Mouse (Mus musculus) neural tube, embryonic 15.5 days (tissue): ENCODE measurements around the gene Rpl26. TPM values are rescaled to one million over a fixed set of nuclear protein-coding genes. Genes with fewer than 3 reads are reported as not detected.

Source experiments
- ATAC-seq: fragments of 200-750 bp; cut with Nextera tagmentation; 2 replicates; pipeline ENCODE4 v1.8.0; 2017; ENCODE audit warnings: mild to moderate bottlenecking, moderate TSS enrichment, moderate library complexity; ENCODE audit not compliant: low FRiP score
- H3K27ac ChIP-seq: fragments of 300-500 bp; sonication (generic); replicated peaks from 2 replicates; pipeline ENCODE4 v1.5.1; 2015; ENCODE audit warnings: mild to moderate bottlenecking, inconsistent platforms
- H3K27me3 ChIP-seq: fragments of 300-500 bp; sonication (generic); replicated peaks from 2 replicates; pipeline ENCODE4 v1.6.1; 2015; ENCODE audit warnings: inconsistent platforms
- H3K36me3 ChIP-seq: fragments of 300-500 bp; sonication (generic); 2 replicates; pipeline ENCODE4 v1.6.1; 2015; ENCODE audit warnings: inconsistent platforms
- H3K4me1 ChIP-seq: fragments of 300-500 bp; sonication (generic); 2 replicates; pipeline ENCODE4 v1.6.1; 2015; ENCODE audit warnings: inconsistent platforms
- H3K4me2 ChIP-seq: fragments of 300-500 bp; sonication (generic); 2 replicates; pipeline ENCODE4 v1.6.1; 2015; ENCODE audit warnings: inconsistent platforms, mild to moderate bottlenecking, moderate library complexity
- H3K4me3 ChIP-seq: fragments of 300-500 bp; sonication (generic); replicated peaks from 2 replicates; pipeline ENCODE4 v1.5.1; 2015; ENCODE audit warnings: mild to moderate bottlenecking, inconsistent platforms
- H3K9ac ChIP-seq: fragments of 300-500 bp; sonication (generic); replicated peaks from 2 replicates; pipeline ENCODE4 v1.6.1; 2015; ENCODE audit warnings: mild to moderate bottlenecking, inconsistent platforms
- H3K9me3 ChIP-seq: fragments of 300-500 bp; sonication (generic); replicated peaks from 2 replicates; pipeline ENCODE4 v1.6.1; 2016; ENCODE audit warnings: inconsistent platforms
- WGBS: fragments of 180-500 bp; shearing (Covaris S2); methylation state at CpG from one replicate; pipeline ENCODE4 v1.1.7; 2015; ENCODE audit warnings: mixed read lengths; 5-methylcytosine and 5-hydroxymethylcytosine counted together
- polyA plus RNA-seq: library from polyadenylated mRNA; unstranded; fragments of >200 nt; fragmentation: Nextera tagmentation; extraction: Ambion mirVana; gene quantifications from 2 replicates; pipeline ENCODE4 v1.2.1, GENCODE M21; 2015

Gene Rpl26
- polyA plus RNA-seq, 1 experiment from 2014 or later: 597 TPM

DNA sequence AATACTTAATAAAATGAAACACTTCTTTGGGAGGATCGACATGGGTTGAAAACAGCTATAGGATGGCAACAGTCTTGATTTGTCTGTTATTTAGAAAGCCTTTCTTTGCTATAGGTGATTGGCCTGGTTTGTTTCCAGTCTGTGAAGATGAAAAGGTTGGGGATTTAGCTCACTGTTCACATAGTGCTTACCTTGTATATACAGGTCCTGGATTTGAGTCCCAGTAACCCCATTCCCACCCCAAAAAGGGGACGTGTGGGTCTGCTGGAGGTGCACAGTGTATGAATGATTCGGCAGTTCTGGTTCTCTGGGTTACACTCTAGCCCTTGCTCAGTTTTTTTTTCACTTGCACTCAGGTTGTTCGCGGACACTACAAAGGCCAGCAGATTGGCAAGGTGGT is 1.4 kb downstream of the Rpl26 start:
- Histone ChIP-seq H3K27me3 (0 out of 2 replicates have a peak, but pooled peaks cover 4% of the 10 kb centered on the region), H3K9ac (peak overlapping the region; percentile 96), H3K9me3 (no peaks in the 10 kb centered on the region), H3K4me3 (peak overlapping the region; percentile 93), H3K27ac (no peak overlapping the region), H3K4me2 (peak overlapping the region; percentile 80), H3K4me1 (peaks cover 20% of the 10 kb centered on the region), H3K36me3 (peaks cover 42% of the 10 kb centered on the region)
- no peak for ATAC-seq
- 81% methylated on average over 5 of the region's 5 CpGs for WGBS

DNA sequence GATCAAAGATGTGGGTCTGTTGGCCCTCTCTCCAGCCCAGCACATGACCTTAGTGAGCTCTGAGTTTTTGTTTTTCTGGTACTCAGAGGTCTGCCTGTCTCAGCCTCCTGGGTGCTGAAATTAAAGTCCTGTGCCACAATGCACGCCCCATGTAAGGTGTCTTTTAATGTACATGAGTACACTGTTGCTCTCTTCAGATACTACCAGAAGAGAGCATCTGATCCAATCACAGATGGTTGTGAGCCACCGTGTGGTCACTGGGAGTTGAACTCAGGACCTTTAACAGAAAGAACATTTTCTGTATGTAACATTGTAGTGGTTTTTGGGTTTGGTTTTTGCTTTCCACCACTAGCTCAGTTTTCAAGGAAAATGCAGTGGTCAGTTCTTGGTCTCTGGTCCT is 2.4 kb downstream of the Rpl26 start:
- Histone ChIP-seq H3K27me3 (0 out of 2 replicates have a peak, but pooled peaks cover 4% of the 10 kb centered on the region), H3K27ac (no peak overlapping the region), H3K4me2 (no peak overlapping the region), H3K9me3 (no peaks in the 10 kb centered on the region), H3K4me3 (no peak overlapping the region), H3K4me1 (peaks cover 20% of the 10 kb centered on the region), H3K9ac (no peak overlapping the region), H3K36me3 (peaks cover 42% of the 10 kb centered on the region)
- no peak for ATAC-seq
- WGBS: 94% methylated on average over 2 of the region's 2 CpGs

DNA sequence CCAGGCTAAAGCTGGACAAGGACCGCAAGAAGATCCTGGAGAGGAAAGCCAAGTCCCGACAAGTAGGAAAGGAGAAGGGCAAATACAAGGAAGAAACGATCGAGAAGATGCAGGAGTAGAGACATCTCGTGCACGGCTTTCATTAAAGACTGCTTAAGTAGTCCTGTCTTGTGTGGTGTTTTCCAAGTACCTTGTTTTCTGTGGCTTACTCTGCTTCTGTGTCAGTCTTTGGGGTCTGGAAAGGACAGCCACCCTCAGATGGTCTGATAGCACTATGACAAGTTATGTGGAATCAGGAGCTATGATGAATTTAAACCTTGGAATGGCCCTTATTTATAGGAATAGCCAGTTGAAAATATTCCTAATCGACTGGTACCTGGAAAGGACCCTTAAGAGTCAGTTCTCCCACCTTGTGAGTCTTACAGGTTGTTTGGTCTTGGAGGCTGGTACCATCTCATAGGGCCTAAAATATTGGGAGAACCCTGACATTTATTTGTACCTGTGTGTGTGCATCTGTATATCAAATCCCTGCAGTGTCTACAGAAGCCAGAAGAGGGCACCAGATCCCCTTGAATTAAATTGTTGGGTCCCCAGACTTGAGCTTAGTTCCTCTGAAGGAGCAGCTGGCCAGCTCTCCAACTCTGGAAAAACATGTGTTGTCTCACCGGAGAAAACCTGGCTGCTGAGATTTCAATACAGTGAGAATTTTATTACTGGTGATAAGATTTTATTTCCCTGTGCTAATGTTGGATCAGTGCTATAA is 3.2 kb downstream of the Rpl26 start:
- 86% methylated on average over 8 of the region's 8 CpGs for WGBS
- Histone ChIP-seq H3K27me3 (no peaks in the 10 kb centered on the region), H3K4me3 (no peak overlapping the region), H3K4me2 (no peak overlapping the region), H3K36me3 (peaks cover 42% of the 10 kb centered on the region), H3K27ac (no peak overlapping the region), H3K4me1 (peaks cover 20% of the 10 kb centered on the region), H3K9me3 (no peaks in the 10 kb centered on the region), H3K9ac (no peak overlapping the region)
- ATAC-seq: no peak

DNA sequence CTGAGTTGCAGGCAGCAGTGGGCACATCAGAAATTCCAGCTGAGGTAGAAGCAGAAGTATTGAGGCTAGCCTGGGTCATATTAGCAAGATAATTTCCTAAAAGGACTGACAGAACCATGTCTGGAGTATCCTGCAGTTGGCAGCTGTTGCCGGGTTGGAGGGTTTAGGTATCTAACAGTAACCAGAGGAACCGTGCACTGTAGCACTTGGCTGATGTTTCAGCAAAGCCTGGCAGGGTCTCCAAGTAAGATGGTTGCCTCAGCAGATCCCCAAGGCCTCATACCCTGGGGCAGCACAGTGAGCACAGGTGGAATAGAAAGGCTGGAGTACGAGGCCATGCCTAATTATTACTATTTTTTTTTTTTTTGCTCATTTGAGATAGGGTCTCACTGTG is 3.8 kb downstream of the Rpl26 start:
- peaks cover 42% of the 10 kb centered on the region for H3K36me3 ChIP-seq
- ATAC-seq: no peak
- H3K27ac ChIP-seq: no peak overlapping the region
- no peaks in the 10 kb centered on the region for H3K9me3 ChIP-seq
- 79% methylated on average over 3 of the region's 3 CpGs for WGBS
- H3K9ac ChIP-seq: no peak overlapping the region
- H3K27me3 ChIP-seq: no peaks in the 10 kb centered on the region
- H3K4me2 ChIP-seq: no peak overlapping the region
- H3K4me1 ChIP-seq: peaks cover 20% of the 10 kb centered on the region
- H3K4me3 ChIP-seq: no peak overlapping the region

DNA sequence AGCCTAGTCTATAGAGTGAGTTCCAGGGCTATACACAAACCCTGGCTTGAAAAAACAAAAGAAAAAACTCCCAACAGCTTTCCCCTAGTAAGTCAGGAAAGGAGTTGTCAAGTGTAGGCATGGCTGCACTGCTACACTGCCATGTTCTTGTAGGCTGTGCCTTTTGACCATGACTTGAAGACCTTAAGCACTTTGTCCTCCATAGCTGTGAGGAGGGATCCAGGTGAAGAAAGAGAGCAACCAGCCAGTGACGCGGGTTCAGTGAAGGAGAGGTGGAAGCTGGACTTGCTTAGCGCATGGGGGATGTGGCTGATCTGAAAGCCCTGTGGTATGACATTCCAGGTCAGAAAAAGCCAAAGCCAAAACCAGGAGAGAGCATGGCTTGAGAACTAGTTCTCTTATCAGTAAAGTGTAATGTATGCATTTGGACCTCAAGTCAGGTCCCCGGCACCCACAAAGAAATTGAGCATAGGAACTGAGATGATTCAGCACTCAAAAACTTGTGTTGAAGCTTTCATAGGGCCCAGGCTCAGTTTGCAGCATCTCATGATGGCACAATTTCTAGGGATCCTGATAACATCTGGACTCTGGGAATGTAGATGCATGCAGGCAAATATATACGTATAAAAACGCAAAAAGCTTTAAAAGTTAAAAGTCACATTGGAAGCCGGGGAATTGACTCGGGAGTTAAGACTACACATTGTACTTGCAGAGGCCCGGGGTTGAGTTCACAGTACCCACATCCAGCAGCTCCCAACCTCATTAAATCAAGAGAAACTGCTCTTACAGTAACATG is 4.5 kb downstream of the Rpl26 start:
- H3K4me1 ChIP-seq: peaks cover 17% of the 10 kb centered on the region
- H3K4me3 ChIP-seq: no peak overlapping the region
- no peak overlapping the region for H3K4me2 ChIP-seq
- no peak overlapping the region for H3K27ac ChIP-seq
- H3K9me3 ChIP-seq: no peaks in the 10 kb centered on the region
- WGBS: 90% methylated on average over 9 of the region's 9 CpGs
- H3K27me3 ChIP-seq: no peaks in the 10 kb centered on the region
- H3K36me3 ChIP-seq: peaks cover 42% of the 10 kb centered on the region
- ATAC-seq: no peak
- no peak overlapping the region for H3K9ac ChIP-seq

DNA sequence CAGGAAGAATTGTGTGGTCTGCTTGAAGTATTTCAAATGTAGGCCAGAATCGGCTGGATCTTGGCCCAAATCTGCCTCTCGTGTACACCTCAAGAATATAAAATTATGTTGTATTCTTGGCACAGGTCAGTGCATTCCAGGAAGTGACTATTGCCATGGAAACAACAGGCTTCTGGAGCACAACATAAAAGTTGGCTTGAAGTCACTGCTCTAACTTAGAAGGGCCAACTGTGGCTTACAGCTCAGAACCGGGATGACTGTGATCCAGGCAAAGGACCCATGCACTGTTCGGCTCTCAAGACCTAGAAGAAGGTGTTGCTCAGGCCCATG is 5.0 kb downstream of the Rpl26 start:
- Histone ChIP-seq H3K36me3 (peaks cover 42% of the 10 kb centered on the region), H3K27me3 (no peaks in the 10 kb centered on the region), H3K27ac (no peak overlapping the region), H3K9ac (no peak overlapping the region), H3K4me1 (peaks cover 14% of the 10 kb centered on the region), H3K4me3 (no peak overlapping the region), H3K9me3 (no peaks in the 10 kb centered on the region), H3K4me2 (no peak overlapping the region)
- ATAC-seq: no peak
- 78% methylated on average over 4 of the region's 4 CpGs for WGBS

DNA sequence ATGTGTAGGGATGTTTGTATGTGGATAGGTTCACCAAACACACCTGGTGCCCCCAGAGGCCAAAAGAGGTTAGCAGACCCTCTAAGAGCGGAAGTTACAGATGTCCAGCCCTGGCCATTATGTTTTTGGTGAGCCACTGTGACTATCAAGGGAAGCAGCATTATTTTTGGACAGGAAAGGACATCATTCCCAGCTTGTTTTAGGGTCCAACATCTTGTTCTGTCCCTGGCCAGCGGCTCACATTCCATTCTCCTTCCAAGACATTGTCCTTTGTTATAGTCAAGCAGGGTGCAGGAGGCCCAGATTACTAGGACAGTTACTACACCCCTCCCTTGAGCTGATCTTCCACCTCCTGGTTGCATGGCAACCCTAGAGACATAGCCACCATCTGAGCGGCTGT is 5.9 kb downstream of the Rpl26 start:
- WGBS: 82% methylated on average over 3 of the region's 3 CpGs
- H3K27me3 ChIP-seq: no peaks in the 10 kb centered on the region
- H3K27ac ChIP-seq: no peak overlapping the region
- no peak overlapping the region for H3K4me2 ChIP-seq
- peaks cover 42% of the 10 kb centered on the region for H3K36me3 ChIP-seq
- H3K9me3 ChIP-seq: no peaks in the 10 kb centered on the region
- no peak for ATAC-seq
- peaks cover 14% of the 10 kb centered on the region for H3K4me1 ChIP-seq
- no peak overlapping the region for H3K9ac ChIP-seq
- no peak overlapping the region for H3K4me3 ChIP-seq

DNA sequence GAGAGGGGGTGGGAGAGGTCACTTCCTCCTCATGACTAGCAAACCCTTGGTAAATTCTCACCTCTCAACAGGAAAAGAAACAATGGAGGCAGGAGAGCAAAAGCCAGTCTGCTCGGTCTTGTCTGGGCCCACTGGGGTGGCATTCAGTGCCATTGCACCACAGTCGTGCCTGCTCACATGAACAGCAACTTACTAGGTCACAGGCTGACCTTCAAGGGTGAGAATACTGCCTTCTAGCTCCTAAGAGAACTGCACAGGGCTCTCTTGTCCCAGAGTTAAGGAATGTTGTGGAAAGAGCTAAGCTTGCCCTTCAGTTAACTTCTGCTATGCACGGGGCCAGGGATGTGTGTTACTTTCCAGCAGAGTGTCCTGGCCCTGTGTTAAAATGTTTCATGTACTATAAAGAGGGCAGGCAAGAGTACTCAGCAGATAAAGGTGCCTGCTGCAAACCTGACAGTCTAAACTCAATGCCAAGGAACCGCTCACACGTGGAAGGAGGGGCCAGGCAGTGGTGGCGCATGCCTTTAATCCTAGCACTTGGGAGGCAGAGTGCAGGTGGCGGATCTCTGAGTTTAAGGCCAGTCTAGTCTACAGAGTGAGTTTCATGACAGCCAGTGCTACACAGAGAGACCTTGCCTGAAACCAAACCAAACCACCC is 7.6 kb downstream of the Rpl26 start:
- no peaks in the 10 kb centered on the region for H3K9me3 ChIP-seq
- no peak overlapping the region for H3K4me2 ChIP-seq
- H3K4me3 ChIP-seq: no peak overlapping the region
- H3K27ac ChIP-seq: no peak overlapping the region
- peaks cover 32% of the 10 kb centered on the region for H3K36me3 ChIP-seq
- no peak overlapping the region for H3K9ac ChIP-seq
- ATAC-seq: no peak
- WGBS: 52% methylated on average over 7 of the region's 7 CpGs
- 0 out of 2 replicates have a peak, but pooled peaks cover 3% of the 10 kb centered on the region for H3K4me1 ChIP-seq
- no peaks in the 10 kb centered on the region for H3K27me3 ChIP-seq

DNA sequence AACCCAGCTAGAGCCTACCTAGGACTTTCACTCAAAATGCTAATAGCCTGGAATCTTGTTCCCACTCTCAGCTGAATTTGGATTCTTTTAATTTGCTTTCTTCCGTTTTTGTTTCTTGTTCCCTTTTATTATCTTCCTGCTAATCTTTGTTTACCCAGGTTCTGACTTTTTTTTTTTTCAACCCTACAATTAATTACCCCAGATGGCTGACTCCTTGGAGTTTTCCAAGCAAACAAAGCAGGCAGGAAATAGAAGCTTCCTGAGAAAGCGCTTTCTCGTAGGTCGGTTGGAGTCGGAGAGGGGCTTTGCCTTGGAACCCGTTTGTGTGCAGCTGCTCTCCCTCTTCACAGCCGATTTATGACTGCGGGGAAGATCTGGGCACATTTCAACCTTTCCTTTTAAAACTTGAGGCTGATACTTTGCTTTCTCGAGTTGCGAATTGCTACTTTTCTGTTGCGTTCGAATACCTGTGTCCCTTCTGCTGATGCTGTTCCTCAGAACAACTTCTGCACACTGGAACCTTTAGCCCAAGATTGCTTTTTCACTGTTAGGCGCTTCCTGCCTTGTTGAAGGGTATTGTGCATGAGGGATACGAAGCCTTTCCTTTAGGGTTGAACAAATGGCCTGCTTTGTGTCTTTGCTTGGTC is 10.3 kb downstream of the Rpl26 start:
- Histone ChIP-seq H3K27ac (no peak overlapping the region), H3K36me3 (peaks cover 6% of the 10 kb centered on the region), H3K27me3 (no peaks in the 10 kb centered on the region), H3K4me3 (no peak overlapping the region), H3K4me2 (no peak overlapping the region), H3K9me3 (no peaks in the 10 kb centered on the region), H3K4me1 (no peaks in the 10 kb centered on the region), H3K9ac (no peak overlapping the region)
- WGBS: 49% methylated on average over 14 of the region's 14 CpGs
- no peak for ATAC-seq

DNA sequence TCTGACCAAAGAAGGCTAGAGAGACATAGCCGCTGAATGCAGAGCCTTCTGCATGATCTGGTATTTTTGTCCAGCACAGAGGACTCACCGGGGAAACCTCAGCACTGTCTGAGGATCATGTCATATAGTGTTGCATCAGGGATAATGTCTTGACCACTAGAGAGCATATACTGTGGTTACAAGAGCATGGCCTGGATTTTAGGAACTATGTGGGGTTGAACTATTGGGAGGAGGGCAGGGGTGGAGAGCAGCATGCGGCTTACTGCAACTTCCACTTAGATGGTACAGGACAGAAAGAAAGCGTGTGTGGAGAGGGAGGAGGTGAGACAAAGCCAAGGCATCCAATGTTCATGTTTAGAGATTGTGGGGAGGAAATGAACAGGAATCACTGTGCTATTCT is 13.2 kb downstream of the Rpl26 start:
- H3K4me2 ChIP-seq: no peak overlapping the region
- no peaks in the 10 kb centered on the region for H3K4me1 ChIP-seq
- no peaks in the 10 kb centered on the region for H3K27me3 ChIP-seq
- no peaks in the 10 kb centered on the region for H3K36me3 ChIP-seq
- WGBS: 92% methylated on average over 4 of the region's 4 CpGs
- H3K27ac ChIP-seq: no peak overlapping the region
- no peak for ATAC-seq
- H3K9me3 ChIP-seq: no peaks in the 10 kb centered on the region
- no peak overlapping the region for H3K4me3 ChIP-seq
- H3K9ac ChIP-seq: no peak overlapping the region

DNA sequence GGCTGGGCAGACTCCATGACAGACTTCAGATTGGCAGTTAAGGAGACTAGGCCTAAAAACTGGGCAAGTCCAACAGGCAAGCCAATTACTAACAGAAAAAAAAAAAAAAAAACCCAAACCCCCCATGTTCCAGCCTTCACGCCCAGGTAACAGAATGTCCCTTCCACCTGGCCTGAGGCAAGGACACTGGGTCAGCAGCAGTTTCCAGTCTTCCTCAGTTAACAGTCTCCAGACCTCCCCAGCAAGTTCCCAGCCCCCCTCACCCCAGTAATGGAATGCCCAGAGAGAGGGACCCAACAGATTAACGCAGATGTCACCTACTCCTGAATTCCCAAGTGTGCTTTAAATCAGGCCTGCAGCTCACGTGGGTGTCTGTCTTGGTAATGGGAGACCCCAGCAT is 21.8 kb downstream of the Rpl26 start:
- no peak overlapping the region for H3K27ac ChIP-seq
- H3K9ac ChIP-seq: no peak overlapping the region
- H3K27me3 ChIP-seq: no peaks in the 10 kb centered on the region
- H3K36me3 ChIP-seq: no peaks in the 10 kb centered on the region
- no peaks in the 10 kb centered on the region for H3K4me1 ChIP-seq
- H3K9me3 ChIP-seq: no peaks in the 10 kb centered on the region
- ATAC-seq: no peak
- H3K4me2 ChIP-seq: no peak overlapping the region
- WGBS: 59% methylated on average over 3 of the region's 3 CpGs
- H3K4me3 ChIP-seq: no peak overlapping the region
